Mouse (Mus musculus) heart, postnatal 25 days (tissue): ENCODE results near the gene Ropn1l. TPM values are rescaled to one million over a fixed set of nuclear protein-coding genes. Genes with fewer than 3 reads are reported as not detected.

Experiments
- DNase-seq: peaks from one replicate; pipeline ENCODE4 v3.0.0; 2022; ENCODE audit warnings: low spot score
- intact Hi-C: fragments of 180-260 bp; cut with DNase I; formaldehyde crosslinking; loops from one replicate; pipeline ENCODE4 v1.15.1; 2025
- total RNA-seq, 2 experiments: library from RNA; stranded (reverse); gene quantifications; 2 replicates each; pipeline ENCODE4 v1.2.3; 2021

The Ropn1l gene
- total RNA-seq, 2 experiments from 2014 or later: not detected

DNA sequence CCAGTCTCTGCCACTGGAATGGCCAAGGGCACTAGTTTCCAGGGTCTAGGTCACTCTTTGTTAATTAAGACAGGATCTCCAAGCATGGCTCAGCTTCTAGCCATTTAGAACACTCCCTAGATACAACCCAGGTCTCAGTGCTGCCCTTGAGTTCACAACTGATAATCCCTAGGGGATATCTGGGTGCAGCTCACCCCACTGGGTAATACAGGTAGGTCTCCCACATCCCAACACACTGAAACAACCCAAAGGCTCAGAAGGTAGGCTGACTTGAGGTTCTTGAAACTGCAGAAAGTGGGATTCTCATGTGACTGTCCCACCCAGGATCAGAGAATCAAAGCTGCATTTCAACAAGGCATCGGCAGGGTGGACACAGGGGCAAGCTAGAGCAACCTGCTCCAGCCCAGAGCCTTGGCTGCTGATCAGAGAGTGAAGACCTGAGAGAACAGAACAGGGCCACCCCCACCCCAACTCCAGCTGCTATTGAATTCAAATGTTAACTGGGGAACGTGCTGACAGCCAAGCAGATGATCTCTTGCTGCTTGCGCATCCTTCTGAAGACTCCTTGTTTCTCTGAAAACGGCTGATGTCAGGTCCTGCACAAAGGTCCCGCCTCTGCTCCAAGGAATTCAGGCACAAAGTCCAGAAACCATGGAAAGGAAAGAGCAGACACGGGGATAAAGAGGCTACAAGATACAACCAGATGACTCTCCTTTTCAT is 39.2 kb downstream of the Ropn1l start:
- no peak for DNase-seq
- intact Hi-C loops: no loop called here

GRCm38 (mm10) chr15:31413662-31414061 is 39.9 kb downstream of the Ropn1l start:
- intact Hi-C loops: no loop called here
- no peak for DNase-seq

DNA sequence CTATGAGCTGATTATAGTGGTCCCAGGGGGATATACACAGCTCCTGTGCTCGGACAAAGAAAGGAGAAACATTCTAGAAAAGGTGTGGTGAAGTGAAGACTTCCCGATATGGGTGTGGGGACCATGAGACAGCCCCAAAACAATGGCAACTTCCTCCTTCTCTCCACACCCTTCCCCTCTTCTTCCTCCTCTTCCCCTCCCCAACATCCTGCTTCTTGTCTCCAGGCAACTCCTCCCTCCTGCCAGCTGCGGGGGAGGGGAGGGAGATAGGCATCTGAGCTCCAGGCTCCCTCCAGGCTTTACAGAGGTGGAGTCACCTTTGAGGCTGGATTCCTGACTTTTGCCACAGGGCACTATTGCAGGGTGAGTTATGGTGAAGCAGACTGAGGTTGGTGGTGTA is 40.6 kb downstream of the Ropn1l start:
- intact Hi-C loops: no loop called here
- DNase-seq: peak; percentile 39

- intact Hi-C loops: no loop called here
- DNase-seq: no peak
These were observed 41.1 kb downstream of the Ropn1l start for GRCm38 (mm10) chr15:31412436-31412835.

DNA sequence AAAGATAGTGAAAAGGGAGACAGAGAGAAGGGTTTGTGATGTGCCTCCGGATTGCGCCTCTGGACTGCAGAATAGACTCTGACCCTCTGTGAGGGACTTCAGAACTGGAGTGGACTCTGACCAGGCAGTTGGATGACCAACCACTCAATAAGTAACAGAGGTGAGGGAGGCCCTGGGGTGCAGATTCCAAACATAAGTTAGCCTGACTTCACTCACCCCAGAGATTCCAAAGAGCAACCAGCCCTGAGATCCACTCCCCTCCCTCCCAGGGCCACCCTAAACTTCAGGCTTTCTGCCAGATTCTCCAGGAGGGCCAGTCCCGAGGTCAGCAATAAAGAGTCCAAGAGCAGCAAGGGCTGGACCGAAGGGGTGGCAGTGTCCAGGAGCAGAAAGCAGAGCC is 46.0 kb downstream of the Ropn1l start:
- intact Hi-C loops: no loop called here
- no peak for DNase-seq

DNA sequence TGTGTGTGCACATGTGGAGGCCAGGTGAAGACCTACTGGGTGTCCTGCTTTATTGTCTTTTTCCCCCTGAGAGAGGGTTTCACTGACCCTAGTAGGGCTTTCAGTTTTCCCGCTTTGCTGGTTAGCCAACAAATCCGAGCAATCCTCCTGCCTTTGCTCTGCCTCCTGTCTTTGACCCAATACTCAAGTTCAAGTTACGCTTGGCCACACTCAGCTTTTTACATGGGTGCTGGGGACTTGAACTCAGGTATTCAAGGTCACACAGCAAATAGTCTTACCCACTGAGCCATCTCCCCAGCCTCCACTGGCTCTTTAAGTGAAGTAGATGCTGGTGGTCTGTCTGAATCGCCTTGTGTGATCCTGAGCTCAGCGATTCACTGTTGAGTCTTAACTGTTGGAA is 46.7 kb downstream of the Ropn1l start:
- intact Hi-C loops: no loop called here

DNA sequence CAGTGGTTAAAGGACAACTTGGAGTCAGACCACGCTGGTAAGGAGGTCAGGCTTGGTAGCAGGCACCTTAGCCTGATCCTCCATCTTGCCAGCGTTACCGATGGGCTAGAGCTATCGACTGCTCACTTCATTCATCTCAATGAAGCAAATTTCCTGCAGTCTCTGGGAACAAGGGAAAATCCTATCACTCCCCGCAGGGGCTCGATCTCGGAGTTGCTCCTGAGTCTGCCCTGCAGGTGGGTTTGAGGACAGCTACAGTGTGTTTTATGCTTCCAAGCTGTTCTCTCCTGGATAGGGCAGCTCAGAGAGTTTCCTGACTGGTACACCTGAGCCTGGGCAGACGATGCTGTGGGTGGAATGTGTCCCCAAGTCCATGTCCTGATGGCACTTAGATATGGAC is 49.2 kb downstream of the Ropn1l start:
- intact Hi-C loops: no loop called here
- no peak for DNase-seq

More for the DNA sequence above, 46.7 kb downstream of the Ropn1l start:
- DNase-seq: no peak

GRCm38 (mm10) chr15:31402200-31402892 is 51.2 kb downstream of the Ropn1l start:
- no peak for DNase-seq
- intact Hi-C loops: no loop called here

- intact Hi-C loops: no loop called here
- no peak for DNase-seq
These were observed 52.6 kb downstream of the Ropn1l start for GRCm38 (mm10) chr15:31400974-31401373.

GRCm38 (mm10) chr15:31398769-31399168 is 54.8 kb downstream of the Ropn1l start:
- no peak for DNase-seq
- intact Hi-C loops: no loop called here

DNA sequence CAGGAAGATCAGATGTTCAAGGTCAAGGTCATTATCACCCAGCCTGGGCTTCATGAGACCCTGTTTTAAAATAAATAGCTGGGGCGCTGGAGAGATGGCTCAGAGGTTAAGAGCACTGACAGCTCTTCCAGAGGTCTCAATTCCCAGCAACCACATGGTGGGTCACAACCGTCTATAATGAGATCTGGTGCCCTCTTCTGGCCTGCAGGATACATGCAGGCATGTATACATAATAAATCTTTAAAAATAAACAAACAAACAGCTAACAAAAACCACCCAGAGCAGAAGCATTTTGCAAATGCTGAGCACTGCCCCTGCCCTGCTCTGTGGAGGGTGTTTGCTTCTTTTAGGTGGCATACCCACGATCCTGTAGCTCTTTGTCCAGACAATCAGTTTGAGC is 56.2 kb downstream of the Ropn1l start:
- DNase-seq: no peak
- intact Hi-C loops: no loop called here

DNA sequence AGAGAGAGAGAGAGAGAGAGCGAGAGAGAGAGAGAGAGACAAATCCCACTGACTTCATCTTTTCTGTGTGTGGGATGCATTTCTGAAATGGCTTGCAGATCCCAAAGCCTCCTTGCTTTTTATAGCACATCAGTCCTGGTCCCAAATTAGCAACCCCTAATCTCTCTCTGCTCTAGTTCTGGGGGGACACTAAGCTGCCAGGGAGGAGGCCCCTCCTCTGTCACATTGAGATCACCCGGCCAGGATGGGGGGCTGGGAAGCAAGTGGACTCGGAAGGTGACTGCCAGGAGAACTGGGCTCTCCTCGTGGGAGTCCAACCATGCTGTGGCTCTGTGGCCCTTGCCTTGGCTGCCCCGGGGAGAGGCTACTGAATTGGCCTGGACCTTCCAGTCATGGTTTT is 56.8 kb downstream of the Ropn1l start:
- peak; percentile 29 for DNase-seq
- intact Hi-C loops: no loop called here

GRCm38 (mm10) chr15:31395986-31396385 is 57.6 kb downstream of the Ropn1l start:
- intact Hi-C loops: no loop called here

DNA sequence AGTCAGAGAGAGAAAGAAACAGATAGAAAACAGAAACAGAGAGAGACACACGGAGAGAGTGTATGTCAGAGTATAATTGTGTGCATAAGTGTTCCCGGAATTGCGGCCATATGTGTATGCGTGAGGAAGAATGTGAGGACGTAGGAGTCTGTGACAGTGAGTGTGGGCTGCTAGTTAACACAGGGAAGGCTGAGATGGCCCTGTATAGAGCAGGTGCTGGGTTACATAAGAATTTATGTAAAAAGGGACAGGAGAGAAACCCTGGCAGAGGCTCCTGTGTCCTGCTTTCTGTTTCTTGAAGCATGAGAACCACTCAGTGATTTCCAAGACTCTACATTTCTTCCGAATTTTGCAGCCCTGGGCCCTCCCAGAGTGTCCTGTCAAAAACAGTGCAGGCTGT is 60.1 kb downstream of the Ropn1l start:
- DNase-seq: no peak
- intact Hi-C loops: no loop called here

More at GRCm38 (mm10) chr15:31395986-31396385, 57.6 kb downstream of the Ropn1l start:
- no peak for DNase-seq

DNA sequence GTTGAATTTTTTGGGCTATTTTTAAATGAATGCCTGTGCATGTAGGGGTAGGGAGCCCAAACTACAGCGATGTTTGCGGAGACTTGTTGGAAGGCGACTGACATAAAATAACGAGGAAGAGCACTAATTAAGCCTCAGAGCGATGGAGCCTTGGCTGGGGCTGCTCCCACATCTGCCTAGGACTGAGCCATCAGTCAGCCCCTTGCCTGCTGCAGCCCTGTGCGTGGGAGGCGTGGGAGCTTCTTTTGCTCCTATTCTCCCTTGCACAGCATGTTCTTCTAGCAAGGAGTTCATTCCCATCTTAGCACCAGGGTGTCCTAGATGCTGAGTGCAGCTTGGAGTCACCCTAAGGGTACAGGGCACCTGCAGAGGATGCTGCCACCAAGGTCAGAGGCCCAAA is 60.8 kb downstream of the Ropn1l start:
- intact Hi-C loops: no loop called here
- no peak for DNase-seq

- intact Hi-C loops: no loop called here
- DNase-seq: no peak
These were observed 61.4 kb downstream of the Ropn1l start for GRCm38 (mm10) chr15:31392135-31392534.

Other genes with a start within 250 kb of the Ropn1l start
- gene Dap, start 229.4 kb downstream of the Ropn1l start, total RNA-seq: 10 to 100 TPM; 20.4 to 20.7 TPM
- 10 to 100 TPM; 22.6 to 23.2 TPM for gene Ankrd33b, start 86.0 kb downstream of the Ropn1l start, total RNA-seq
- 100 to 1,000 TPM; 100 to 111 TPM for gene March6, start 77.3 kb upstream of the Ropn1l start, total RNA-seq
- 10 to 100 TPM; 28.0 to 31.2 TPM for gene Cmbl, start 111.7 kb upstream of the Ropn1l start, total RNA-seq
- gene Cct5, start 148.1 kb upstream of the Ropn1l start, total RNA-seq: 100 to 1,000 TPM; 147 to 158 TPM
- gene Fam173b, start 148.1 kb upstream of the Ropn1l start, total RNA-seq: 10 to 100 TPM; 19.6 to 22.9 TPM